Mouse (Mus musculus) heart, adult 18-20 months (tissue): ENCODE data around the gene Meox2. TPM values are rescaled to one million over a fixed set of nuclear protein-coding genes. Genes with fewer than 3 reads are reported as not detected.

Experiments used
- total RNA-seq, 2 experiments: library from RNA; stranded (reverse); gene quantifications; 2 replicates each; pipeline ENCODE4 v1.2.3; 2021

Gene Meox2
- total RNA-seq, 2 experiments from 2014 or later, result 5.8 to 8.5 TPM

Other genes starting within 250 kb of the Meox2 start
- 1 to 10 TPM; 2.1 to 3.5 TPM for gene Agmo, start 133.1 kb downstream of the Meox2 start, total RNA-seq